Mouse (Mus musculus): ENCODE results near the gene Pde6c. TPM values are rescaled to one million over a fixed set of nuclear protein-coding genes. Genes with fewer than 3 reads are reported as not detected.
A peak's percentile ranks its signal among the peaks of the same experiment; 100 is the strongest.

Gene Pde6c
- total and polyA plus RNA-seq, 3 experiments = not detected

GRCm38 (mm10) chr19:38156243-38156642, 23.7 kb downstream of the Pde6c start:
- in situ Hi-C loops (cut with MboI; ENCODE audit: low pct_ligation_motif_present, low pct_unique_long_range_greater_than_20kb, low sequenced_read_pairs) (no loop called here), dilution Hi-C loops (cut with MboI; ENCODE audit: extremely low pct_ligation_motif_present, extremely low pct_unique_long_range_greater_than_20kb, low sequenced_read_pairs) (no loop called here)
- Histone ChIP-seq H3K4me3 (replicated peaks in 1 of 3; ENCODE audit: low read depth in 2 of 3, low read length in 2 of 3, poor library complexity in 1 of 3) (no peak overlapping the region), H3K9ac (ENCODE audit: insufficient read depth, low read depth) (no peak overlapping the region), H3K4me1 (ENCODE audit: control insufficient read depth in 1 of 2, insufficient read depth in 2 of 2) (peaks cover 9 to 13% of the 10 kb centered on the region in 2 experiments; a peak in 3 of 4 replicates), H3K27ac (ENCODE audit: insufficient read depth, low read depth) (no peak overlapping the region), H3K4me2 (ENCODE audit: insufficient read depth, low read depth, poor library complexity, severe bottlenecking) (no peak overlapping the region), H3K9me3 (replicated peaks; ENCODE audit: low read length) (no peaks in the 10 kb centered on the region), H3K36me3 (replicated peaks in 1 of 2; ENCODE audit: control insufficient read depth in 1 of 2, insufficient read depth in 1 of 2, low read length in 1 of 2) (no peaks in the 10 kb centered on the region), H3K27me3 (replicated peaks) (no peaks in the 10 kb centered on the region), H3K79me2 (replicated peaks; ENCODE audit: control insufficient read depth, extremely low read depth, insufficient read depth, poor library complexity, severe bottlenecking) (no peaks in the 10 kb centered on the region)
- TF ChIP-seq ZKSCAN1 (IDR thresholded peaks at IDR 0.05; ENCODE audit: borderline replicate concordance, low read depth, low read length) (no peak), USF1 (IDR thresholded peaks at IDR 0.05; ENCODE audit: low read depth, low read length) (no peak), ZC3H11A (IDR thresholded peaks at IDR 0.05; ENCODE audit: low read depth, low read length) (no peak), ELF1 (IDR thresholded peaks at IDR 0.05; ENCODE audit: low read depth, low read length) (no peak), CTCF (conservative IDR thresholded peaks at IDR 0.05 in 1 of 2, IDR thresholded peaks at IDR 0.05 in 1 of 2; ENCODE audit: low read depth in 2 of 2, low read length in 2 of 2) (peak in 1 of 2 experiments; percentile 45; a peak in 2 of 4 replicates), TBP (conservative IDR thresholded peaks at IDR 0.05; ENCODE audit: low read depth, low read length) (no peak), RAD21 (IDR thresholded peaks at IDR 0.05; ENCODE audit: low read depth, low read length) (peak; percentile 34), MAZ (IDR thresholded peaks at IDR 0.05; ENCODE audit: low read depth, low read length) (no peak)
- peak; percentile 12 for DNase-seq (ENCODE audit: extremely low read depth)

GRCm38 (mm10) chr19:38161648-38162354, 29.2 kb downstream of the Pde6c start:
- Histone ChIP-seq H3K27ac (ENCODE audit: insufficient read depth, low read depth) (no peak overlapping the region), H3K79me2 (replicated peaks; ENCODE audit: control insufficient read depth, extremely low read depth, insufficient read depth, poor library complexity, severe bottlenecking) (no peaks in the 10 kb centered on the region), H3K4me2 (ENCODE audit: insufficient read depth, low read depth, poor library complexity, severe bottlenecking) (no peak overlapping the region), H3K27me3 (replicated peaks) (no peaks in the 10 kb centered on the region), H3K9ac (ENCODE audit: insufficient read depth, low read depth) (no peak overlapping the region), H3K36me3 (replicated peaks in 1 of 2; ENCODE audit: control insufficient read depth in 1 of 2, insufficient read depth in 1 of 2, low read length in 1 of 2) (no peaks in the 10 kb centered on the region), H3K9me3 (replicated peaks; ENCODE audit: low read length) (no peaks in the 10 kb centered on the region), H3K4me1 (ENCODE audit: control insufficient read depth in 1 of 2, insufficient read depth in 2 of 2) (0 out of 4 replicates have a peak, but pooled peaks cover 0 to 4% of the 10 kb centered on the region in 2 experiments), H3K4me3 (replicated peaks in 1 of 3; ENCODE audit: low read depth in 2 of 3, low read length in 2 of 3, poor library complexity in 1 of 3) (no peak overlapping the region)
- in situ Hi-C loops (cut with MboI; ENCODE audit: low pct_ligation_motif_present, low pct_unique_long_range_greater_than_20kb, low sequenced_read_pairs) = no loop called here
- dilution Hi-C loops (cut with MboI; ENCODE audit: extremely low pct_ligation_motif_present, extremely low pct_unique_long_range_greater_than_20kb, low sequenced_read_pairs) = no loop called here
- TF ChIP-seq RAD21 (IDR thresholded peaks at IDR 0.05; ENCODE audit: low read depth, low read length) = no peak
- TF ChIP-seq CTCF (conservative IDR thresholded peaks at IDR 0.05 in 1 of 2, IDR thresholded peaks at IDR 0.05 in 1 of 2; ENCODE audit: low read depth in 2 of 2, low read length in 2 of 2) = no peak
- TF ChIP-seq KAT2A (IDR thresholded peaks at IDR 0.05; ENCODE audit: insufficient replicate concordance, low read length) = no peak
- no peak for TF ChIP-seq MYC (IDR thresholded peaks at IDR 0.05; ENCODE audit: low read depth, low read length)
- no peak for TF ChIP-seq USF2 (conservative IDR thresholded peaks at IDR 0.05; ENCODE audit: low read depth, low read length)
- no peak for TF ChIP-seq ZMIZ1 (IDR thresholded peaks at IDR 0.05; ENCODE audit: low read depth, low read length)
- no peak for TF ChIP-seq CHD1 (IDR thresholded peaks at IDR 0.05; ENCODE audit: low read depth, low read length)
- TF ChIP-seq TBP (conservative IDR thresholded peaks at IDR 0.05; ENCODE audit: low read depth, low read length) = no peak
- no peak for TF ChIP-seq PAX5 (IDR thresholded peaks at IDR 0.05; ENCODE audit: low read length)
- no peak for TF ChIP-seq CHD2 (IDR thresholded peaks at IDR 0.05; ENCODE audit: low read length)
- TF ChIP-seq MEF2A (IDR thresholded peaks at IDR 0.05; ENCODE audit: borderline replicate concordance, low read depth, low read length) = no peak
- no peak for TF ChIP-seq MAFK (IDR thresholded peaks at IDR 0.05; ENCODE audit: insufficient replicate concordance, low read length)
- no peak for TF ChIP-seq IRF4 (IDR thresholded peaks at IDR 0.05; ENCODE audit: low read depth, low read length)
- no peak for TF ChIP-seq POLR2AphosphoS2 (IDR thresholded peaks at IDR 0.05; ENCODE audit: low read depth, low read length)
- TF ChIP-seq JUN (IDR thresholded peaks at IDR 0.05; ENCODE audit: insufficient read depth, low read depth, low read length) = no peak
- TF ChIP-seq ZNF384 (IDR thresholded peaks at IDR 0.05; ENCODE audit: low read depth, low read length) = no peak
- TF ChIP-seq BHLHE40 (IDR thresholded peaks at IDR 0.05; ENCODE audit: low read depth, low read length) = no peak
- no peak for TF ChIP-seq E2F4 (IDR thresholded peaks at IDR 0.05; ENCODE audit: insufficient replicate concordance, low read depth, low read length)
- TF ChIP-seq UBTF (IDR thresholded peaks at IDR 0.05; ENCODE audit: low read depth, low read length) = no peak
- no peak for TF ChIP-seq SMC3 (IDR thresholded peaks at IDR 0.05; ENCODE audit: low read depth, low read length)
- DNase-seq (ENCODE audit: extremely low read depth) = no peak
